Comparison of ENCODE assay signal across 17 mouse cellular contexts in genomic region chr14:54151921-54152320, GRCm38 (mm10).
"Had no signal": no experiment of that assay in that cellular context is flagged by ENCODE, and none has a peak within 500 bp of the region (broad histone marks: within the 10 kb centered on the region; RNA-seq: fewer than 3 reads in every experiment).

No protein-coding gene starts in this region.

- H3K4me1 ChIP-seq: intestine, embryonic 15.5 days had no signal

- ATAC-seq: midbrain, embryonic 16.5 days had no signal

- DNase-seq: kidney, adult 11 months; kidney, adult 8-10 months; kidney, postnatal 10 days; kidney, postnatal 36 days; layer of hippocampus, postnatal 36 days; lung, adult 18-20 months; right cerebral cortex, postnatal 14 days; right cerebral cortex, postnatal 4 days; spleen, adult 18-20 months; thymus, postnatal 14 days had no signal

- H3K36me3 ChIP-seq: intestine, embryonic 15.5 days; kidney, embryonic 15.5 days; lung, embryonic 15.5 days; midbrain, embryonic 13.5 days had no signal

- H3K4me2 ChIP-seq: intestine, embryonic 15.5 days; kidney, embryonic 15.5 days; lung, embryonic 15.5 days; midbrain, embryonic 13.5 days had no signal

- H3K27me3 ChIP-seq: intestine, embryonic 15.5 days; kidney, embryonic 15.5 days; midbrain, embryonic 13.5 days had no signal

- H3K27ac ChIP-seq: intestine, embryonic 15.5 days; kidney, embryonic 15.5 days; left cerebral cortex, adult 2 months; lung, embryonic 15.5 days; macrophage; midbrain, embryonic 13.5 days had no signal

- H3K4me3 ChIP-seq: intestine, embryonic 15.5 days; kidney, embryonic 15.5 days; left cerebral cortex, adult 2 months; lung, embryonic 15.5 days; midbrain, embryonic 13.5 days had no signal

- H3K9ac ChIP-seq: intestine, embryonic 15.5 days; kidney, embryonic 15.5 days; lung, embryonic 15.5 days; midbrain, embryonic 13.5 days had no signal

- H3K9me3 ChIP-seq: intestine, embryonic 15.5 days; kidney, embryonic 15.5 days; lung, embryonic 15.5 days; midbrain, embryonic 13.5 days had no signal
